Mouse (Mus musculus) 3T3-L1 (cell line): ENCODE results near the gene Ank2.

Experiments
- DNase-seq: peaks from one replicate; pipeline ENCODE4 v3.0.0-alpha.2; 2015; ENCODE audit warnings: low read depth, low spot score

Gene Ank2

DNA sequence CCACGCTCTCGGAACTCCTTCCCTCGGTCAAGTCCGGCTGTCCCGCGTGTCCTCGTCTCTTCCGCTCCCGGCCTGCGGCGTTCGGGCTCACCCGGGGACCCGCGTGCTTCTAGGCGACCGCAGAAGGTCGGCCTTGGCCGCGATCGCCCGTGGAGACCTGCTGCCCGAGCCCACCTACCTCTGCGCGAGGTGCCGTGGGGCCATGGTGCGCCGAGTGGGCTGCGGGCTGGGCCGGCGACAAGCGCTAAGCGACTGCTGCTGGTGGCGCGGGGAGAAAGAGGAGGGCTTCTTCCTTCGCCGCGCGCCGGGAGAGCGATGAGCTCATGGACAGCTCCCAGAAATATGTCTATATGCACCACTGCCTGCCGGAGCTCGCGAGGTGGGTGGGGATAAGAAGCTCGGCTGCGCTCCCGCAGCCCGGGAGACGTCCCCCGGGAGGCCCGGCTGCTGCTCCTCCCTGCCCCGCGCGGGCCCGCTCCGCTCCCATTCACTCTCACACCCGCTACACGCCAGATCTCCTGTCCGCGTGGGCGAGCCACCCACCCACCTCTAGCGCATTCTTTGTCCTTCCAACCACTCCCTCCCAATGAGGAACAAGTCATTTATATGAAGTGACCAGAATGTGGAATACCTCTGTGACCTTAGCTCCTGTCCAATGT lies at the start of gene Ank2:
TSS of gene Ank2 (minus strand) at position 609 of the 659 bp plus-strand sequence.
- DNase-seq, result no peak

DNA sequence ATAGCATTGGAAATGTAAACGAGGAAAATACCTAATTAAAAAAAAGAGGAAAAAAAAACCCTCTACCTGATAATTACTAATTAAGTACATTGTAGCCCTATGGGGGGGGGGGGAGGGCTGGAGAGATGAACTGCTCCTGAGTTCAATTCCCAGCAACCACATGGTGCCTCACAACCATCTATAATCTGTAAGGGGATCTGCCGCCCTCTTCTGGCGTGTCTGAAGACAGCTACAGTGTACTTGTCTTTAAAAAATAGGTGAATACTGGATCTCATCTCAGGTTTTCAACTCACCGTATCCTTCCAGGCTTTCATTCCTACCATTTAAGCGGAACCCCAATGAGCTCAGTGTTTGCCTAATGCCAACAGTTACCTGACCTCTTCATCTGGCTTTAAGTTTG lies 48.7 kb upstream of the Ank2 start:
- peak; percentile 68 for DNase-seq

GRCm38 (mm10) chr3:127544610-127545121 lies 45.5 kb upstream of the Ank2 start:
- no peak for DNase-seq

- DNase-seq, result no peak
Observed at GRCm38 (mm10) chr3:127543976-127544375, 44.8 kb upstream of the Ank2 start.

GRCm38 (mm10) chr3:127539193-127539592 lies 40.0 kb upstream of the Ank2 start:
- no peak for DNase-seq

GRCm38 (mm10) chr3:127530293-127530692 lies 31.1 kb upstream of the Ank2 start:
- no peak for DNase-seq

GRCm38 (mm10) chr3:127529824-127530223 lies 30.7 kb upstream of the Ank2 start:
- DNase-seq, result no peak

- DNase-seq, result no peak
Observed at GRCm38 (mm10) chr3:127529210-127529609, 30.1 kb upstream of the Ank2 start.

- no peak for DNase-seq
Observed at GRCm38 (mm10) chr3:127527465-127528034, 28.4 kb upstream of the Ank2 start.

DNA sequence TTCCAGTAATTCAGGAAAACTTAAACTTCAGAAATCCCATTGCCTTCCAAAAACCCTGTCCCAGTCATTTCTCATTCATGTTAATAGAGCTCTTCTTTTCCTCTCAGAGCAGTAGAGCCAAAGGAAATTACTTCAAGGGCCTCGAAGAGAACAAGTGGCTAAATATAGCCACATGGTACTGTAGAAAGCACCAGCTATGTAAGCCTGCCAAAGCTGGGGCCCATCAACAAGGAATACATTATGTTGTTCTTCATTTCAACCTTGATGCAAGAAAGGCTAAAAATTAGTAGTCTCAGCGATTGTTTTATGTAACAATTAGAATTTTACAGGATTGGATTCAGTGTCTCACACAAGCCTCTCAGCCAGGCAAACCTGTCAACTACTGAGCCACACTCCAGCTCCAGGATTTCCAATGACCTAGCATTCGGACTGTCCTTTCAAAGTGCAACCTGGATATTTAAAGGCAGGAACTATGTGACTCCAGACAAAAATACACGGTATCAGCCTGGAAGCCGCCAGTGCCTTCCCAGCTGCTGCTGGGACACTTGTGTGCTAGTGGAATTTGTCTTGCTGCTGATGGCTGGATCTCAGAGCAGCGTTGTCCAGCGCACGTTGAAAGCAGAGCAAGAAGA lies 26.2 kb upstream of the Ank2 start:
- DNase-seq, result no peak

DNA sequence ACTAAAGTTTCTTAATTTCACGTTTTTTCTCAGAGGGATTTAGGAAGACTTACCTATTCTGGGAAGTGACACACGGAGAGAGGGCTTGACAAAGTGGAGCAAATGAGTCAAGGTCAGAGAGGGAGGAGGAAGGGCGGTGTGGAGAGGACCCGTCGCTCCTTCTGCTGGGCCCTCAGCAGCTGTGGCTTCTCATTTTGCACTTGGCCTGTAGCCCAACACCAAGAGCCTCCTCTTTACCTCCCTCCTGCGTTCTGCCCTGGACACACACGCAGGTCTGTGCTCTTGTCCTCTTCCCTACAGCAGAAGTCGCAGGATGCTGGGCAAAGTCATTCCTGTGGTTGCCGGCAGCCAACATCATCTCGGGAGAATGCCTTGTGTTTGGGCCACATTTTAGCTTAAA lies 22.0 kb upstream of the Ank2 start:
- peak; percentile 9 for DNase-seq

GRCm38 (mm10) chr3:127520300-127520699 lies 21.1 kb upstream of the Ank2 start:
- peak; percentile 46 for DNase-seq

- DNase-seq, result no peak
Observed at GRCm38 (mm10) chr3:127515251-127515650, 16.1 kb upstream of the Ank2 start.

DNA sequence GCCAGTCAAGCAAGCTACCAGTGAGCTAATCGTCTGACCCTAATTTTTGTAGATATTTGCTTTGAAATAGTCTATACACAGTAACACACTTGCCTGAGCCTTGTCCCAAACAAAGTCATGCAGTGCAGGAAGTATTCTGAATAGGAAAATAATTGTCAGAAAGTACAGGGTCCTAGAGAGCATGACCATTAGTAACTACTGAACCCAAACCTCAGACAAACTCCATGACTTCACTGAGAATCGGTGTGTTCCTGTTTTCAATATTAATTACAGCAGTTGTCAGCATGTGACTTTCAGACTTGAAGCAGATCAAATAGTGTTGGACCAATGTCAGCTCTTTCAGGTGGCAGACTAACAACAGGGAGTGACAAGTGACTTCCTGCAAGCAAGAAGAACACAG lies 14.5 kb upstream of the Ank2 start:
- DNase-seq, result no peak

- no peak for DNase-seq
Observed at GRCm38 (mm10) chr3:127512794-127513335, 13.7 kb upstream of the Ank2 start.

DNA sequence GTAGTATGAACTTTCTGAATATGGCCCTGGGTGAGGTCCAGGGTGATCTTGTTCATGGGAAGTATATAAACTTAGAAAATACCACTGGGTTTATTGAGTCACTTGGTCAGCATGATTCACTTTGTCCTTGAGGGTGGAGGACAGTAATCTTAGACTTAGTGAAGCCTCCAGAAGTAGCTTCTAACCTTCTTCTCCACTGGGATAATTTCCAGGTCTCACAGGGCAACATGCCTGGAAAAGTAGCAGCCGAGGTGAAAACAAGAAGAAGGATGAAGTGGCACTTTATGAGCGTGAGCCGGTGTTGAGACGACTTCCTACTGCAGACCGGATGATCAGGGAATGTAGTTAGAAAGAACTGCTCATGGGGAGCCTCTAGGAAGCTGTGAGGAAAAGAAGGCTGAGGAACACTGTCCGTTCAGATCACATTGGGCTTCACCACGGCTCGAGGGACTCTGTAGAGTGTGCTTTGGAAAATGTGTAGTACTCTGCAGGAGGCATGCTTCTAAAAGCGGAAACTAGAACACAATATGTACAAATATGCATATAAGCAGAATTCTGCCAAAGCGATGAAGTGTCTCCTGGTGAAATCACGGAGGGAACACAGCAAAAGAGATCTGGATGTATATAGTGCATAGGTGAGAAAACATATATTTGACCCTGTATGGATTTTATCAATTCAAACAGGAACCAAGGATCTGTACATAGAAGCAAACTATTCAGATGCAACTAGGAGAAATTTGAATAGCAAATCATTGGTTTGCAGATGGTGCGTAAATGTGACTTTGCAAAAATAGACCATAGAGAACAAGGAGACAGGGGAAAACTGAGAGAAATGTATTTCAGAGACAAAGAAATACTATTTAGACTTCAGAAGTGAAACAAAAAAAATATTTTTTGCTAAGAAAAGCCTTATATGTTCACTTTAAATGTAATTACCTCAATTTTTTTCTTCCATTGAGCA lies 12.9 kb upstream of the Ank2 start:
- DNase-seq, result no peak

- DNase-seq, result no peak
Observed at GRCm38 (mm10) chr3:127507878-127508783, 9.0 kb upstream of the Ank2 start.

DNA sequence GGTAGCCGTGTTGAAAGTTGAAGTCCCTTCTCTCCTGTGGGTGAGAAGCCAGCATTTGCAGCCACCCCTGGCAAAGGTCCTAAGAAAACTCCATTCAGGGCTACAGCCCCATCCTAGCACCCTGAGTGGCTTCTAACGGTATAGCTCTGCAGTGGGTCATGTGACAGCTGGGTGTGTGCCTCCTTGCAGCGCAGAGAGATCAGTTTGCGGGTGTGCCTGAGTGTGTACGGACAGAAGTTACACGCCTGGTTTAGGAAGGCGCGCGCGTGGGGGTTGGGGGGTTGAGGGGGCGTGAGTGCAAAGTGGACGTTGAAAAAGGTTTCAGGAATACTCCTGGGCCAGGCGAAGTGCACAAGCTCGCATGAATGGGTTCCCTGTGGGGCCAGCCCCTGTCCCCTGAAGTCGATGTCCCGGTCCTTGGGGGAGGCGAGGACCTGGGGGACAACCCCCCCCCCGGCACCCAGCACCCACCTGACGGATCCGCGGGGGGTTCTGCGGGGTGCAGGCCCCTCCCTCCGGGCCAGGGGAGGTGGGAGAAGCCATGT lies 881 bp downstream of the Ank2 start:
- DNase-seq, result no peak

DNA sequence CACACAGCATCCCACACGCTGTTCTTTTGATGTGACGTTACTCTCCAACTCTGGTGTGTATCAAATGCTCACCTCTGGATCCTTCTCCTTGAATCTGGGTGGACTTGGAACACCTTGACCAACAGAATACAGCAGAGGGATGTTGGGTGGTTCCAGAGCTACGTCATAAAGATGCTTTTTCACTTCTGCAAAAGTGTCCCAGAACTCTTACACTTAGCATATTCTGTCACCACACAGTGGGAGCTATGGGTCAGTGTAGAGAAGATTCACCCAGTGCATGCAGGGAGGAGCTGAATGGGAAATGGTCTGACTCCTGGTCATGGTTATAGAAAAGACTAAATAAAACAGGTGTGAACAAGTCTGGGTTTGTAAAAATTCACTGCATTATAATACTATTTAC lies 6.5 kb downstream of the Ank2 start:
- DNase-seq, result no peak

- DNase-seq, result no peak
Observed at GRCm38 (mm10) chr3:127487302-127487701, 11.8 kb downstream of the Ank2 start.
